Mouse (Mus musculus): ENCODE results near the gene Rtf1. TPM values are rescaled to one million over a fixed set of nuclear protein-coding genes. Genes with fewer than 3 reads are reported as not detected.

The Rtf1 gene
- total RNA-seq, 2 experiments from 2014 or later: 20.5 to 29.0 TPM

DNA sequence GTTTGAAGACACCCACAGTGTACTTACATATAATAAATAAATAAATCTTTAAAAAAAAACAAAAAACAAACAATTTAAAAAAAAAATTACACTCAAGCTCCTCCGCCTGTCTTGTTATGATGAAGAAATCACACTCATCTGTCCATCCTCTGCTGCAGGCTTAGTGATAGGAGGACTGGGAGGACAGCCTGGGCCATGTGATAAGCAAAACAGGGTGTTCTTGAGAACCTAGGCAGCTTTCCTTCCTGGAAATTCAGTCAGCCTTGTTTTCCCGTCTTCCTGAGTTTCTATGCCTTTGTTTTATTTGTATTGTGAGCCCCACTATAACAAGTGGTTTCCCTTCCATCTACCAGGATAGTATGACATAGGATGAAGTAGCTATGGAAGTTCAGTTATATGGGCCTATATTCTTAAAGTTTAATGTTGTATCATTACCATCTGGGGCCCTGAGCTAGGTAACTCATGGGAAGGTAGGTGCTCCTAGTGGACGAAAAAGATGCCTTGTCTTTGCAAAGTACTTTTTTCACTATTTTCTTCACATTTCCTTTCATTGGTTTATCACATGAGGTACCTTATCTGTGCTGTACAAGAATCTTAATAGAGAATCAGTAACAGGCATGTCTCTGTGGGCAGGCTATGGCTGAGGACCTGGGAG, 53.0 kb downstream of the Rtf1 start:
- DNase-seq (ENCODE audit: low spot score in 2 of 2): no peak

DNA sequence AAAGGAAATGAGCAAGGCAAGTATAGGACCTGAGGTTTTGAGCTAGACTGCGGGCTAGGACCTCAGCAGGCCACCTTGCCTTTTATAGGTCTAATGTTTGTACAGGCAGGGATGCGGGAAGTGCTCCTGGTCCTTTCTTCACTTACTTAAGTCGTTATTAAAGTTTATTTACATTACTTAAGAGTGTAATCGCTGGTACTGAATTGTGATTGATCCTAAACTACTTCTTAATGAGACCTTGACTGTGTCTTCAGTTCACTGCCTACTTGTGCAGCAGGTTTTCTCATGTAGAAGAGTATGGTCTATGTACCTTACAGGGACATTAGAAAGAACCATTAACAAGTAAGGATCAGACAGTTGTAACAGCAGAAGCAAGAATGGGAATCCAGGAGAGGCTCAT, 55.9 kb downstream of the Rtf1 start:
- no peak for DNase-seq (ENCODE audit: low spot score in 2 of 2)

DNA sequence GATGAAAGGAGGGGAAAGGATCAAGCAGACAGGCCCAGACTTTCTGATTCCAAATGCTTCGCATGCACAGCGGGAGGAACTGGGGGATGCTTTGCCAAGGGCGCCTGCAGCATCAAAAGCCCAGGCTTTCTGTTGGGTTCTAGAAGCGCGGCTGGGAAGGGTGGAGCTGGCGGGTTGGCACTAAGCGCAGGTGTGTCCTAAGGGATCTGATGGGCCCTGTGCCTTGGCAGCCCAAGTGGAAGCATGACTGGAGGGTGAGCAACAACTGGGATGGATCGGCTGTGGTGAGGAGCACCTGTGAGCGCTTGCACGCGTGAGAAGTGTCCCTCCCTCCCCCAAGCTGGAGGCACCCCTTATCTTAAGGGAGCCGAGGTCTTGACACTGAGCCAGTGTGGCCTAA, 62.3 kb downstream of the Rtf1 start:
- peak in 1 of 2 experiments; percentile 15 for DNase-seq (ENCODE audit: low spot score in 2 of 2)

DNA sequence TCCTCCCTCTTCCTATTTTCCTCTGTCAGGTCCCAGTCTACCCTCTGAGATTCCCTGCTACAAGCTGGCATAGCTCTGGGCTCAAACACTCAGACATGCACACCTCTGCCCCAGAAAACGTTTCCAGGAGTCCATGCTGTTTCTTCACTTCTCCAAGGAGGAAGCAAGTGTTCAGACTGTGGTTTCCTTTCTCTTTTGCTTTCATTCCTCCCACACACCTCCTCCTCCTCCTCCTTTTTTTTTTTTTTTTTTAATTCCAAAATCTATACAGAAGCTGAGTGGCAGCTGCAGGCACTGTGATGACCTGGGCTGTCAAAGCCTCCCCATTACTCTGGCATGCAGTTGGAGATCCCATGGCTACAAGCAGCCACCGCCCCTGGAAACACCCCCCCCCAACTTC, 65.7 kb downstream of the Rtf1 start:
- DNase-seq (ENCODE audit: low spot score in 2 of 2): no peak

DNA sequence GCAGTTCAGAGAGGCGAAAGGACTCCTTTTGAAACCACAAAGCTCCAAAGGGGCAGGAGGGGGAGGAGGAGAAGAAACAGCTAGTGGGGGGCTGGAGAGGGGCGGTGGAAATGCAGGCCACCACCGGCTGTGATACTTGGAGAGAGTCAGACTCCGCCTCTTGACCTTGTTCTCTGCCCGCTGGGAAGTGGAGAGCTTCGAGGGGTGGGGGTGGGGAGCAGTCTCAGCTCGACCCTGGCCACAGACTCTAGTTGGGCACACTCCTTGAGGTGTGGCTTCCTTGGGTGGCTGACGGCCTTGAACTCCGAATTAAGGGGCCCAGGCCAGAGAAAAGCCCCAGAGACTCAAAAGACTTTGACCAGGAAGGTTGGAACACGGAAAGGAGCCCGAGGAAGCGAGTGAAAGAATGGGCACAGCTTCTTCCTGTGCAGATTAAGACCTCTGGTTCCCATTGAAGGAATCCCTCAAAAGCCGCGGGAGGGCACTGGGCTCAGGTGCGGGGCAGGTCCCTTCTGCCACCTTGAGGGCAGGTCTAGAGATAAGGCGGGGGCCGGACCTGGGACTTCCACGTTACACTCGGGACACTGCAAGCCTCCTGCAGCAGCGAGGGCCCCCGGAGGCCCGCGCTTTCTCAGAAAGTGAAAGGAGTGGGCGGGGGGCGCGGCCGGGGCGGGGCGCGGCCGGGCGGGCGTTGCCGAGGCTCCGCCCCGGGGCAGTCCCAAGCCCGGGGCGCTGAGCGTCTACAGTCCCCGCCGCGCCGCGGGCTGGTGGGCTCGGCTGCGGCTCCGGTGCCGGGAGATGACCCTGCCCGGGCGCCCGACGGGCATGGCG, 66.9 kb downstream of the Rtf1 start, which contains the start of gene Itpka:
Gene Itpka, plus strand, starts transcription at position 757 of the 831 bp plus-strand sequence.
- DNase-seq (ENCODE audit: low spot score in 2 of 2): peak; percentile 62 to 63

DNA sequence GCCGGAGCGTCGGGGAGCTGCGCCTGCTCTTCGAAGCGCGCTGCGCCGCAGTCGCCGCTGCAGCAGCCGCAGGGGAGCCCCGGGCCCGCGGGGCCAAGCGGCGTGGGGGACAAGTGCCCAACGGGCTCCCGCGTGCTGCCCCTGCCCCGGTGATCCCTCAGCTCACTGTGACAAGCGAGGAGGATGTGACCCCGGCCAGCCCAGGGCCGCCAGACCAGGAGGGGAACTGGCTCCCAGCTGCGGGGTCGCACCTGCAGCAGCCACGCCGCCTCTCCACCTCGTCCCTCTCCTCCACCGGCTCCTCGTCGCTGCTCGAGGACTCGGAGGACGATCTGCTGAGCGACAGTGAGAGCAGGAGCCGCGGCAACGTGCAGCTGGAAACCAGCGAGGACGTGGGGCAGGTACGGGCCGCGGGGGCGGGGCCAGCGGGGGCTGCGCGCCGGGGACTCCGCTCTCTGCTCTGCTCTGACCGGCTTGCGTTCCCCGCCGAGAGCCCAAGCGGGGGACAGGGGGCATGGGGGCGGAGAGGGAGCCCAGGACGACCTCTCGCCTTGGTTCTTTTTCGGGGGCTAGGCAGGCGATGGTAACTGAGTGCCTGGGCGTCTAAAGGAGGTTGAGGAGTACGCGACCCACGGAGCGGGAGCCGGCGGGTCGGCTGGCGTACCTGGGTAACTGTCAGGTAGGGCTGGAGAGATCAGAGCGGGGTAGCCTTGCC, 67.8 kb downstream of the Rtf1 start:
- DNase-seq (ENCODE audit: low spot score in 2 of 2): peak; percentile 47 to 51

DNA sequence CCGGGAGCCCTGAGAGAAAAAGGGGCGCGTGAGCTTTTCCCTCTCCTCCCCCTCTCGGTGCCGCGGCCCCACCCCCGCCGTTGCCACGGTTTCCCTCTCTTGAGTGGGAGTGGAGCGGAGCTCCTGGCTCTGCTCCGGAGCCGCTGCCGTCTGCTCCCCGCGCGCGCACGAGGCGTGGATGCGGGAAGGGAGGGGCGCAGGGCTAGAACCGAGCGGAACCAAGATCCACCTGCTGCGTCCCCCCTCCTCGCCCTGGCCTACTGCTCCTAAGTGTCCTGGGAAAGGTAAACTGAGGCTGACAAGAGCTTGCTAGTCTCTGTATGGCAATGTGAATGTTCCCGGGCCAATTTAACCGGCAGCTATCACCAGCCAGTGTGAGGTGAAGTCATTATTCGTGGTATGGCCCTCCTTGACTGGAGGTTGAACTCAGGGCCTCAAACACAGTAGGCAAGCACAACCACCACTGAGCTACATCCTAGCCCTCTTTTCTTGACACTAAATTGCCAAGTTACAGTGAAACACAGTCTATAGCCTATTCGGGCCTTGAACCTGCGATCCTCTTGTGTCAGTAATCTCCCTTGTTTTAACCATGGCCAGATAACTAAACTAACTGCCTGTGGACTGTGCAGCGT, 68.4 kb downstream of the Rtf1 start:
- no peak for DNase-seq (ENCODE audit: low spot score in 2 of 2)

DNA sequence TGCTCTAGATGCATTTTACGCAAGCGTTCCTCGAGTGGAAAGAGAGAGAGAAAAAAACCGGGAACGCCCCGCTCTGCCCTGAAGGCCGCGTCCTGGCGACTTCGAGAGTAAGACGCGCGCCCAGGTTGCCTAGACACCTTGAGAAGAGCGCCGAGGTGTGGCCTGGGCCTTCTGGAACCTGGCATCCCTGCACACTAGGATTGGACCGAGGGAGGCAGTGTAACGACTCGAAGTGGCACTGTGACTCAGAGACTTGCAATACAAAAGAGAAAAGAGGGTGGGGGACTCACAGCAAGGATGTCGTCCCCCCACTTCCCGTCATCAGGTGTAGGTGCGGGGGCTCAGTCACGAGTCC, 68.9 kb downstream of the Rtf1 start:
- DNase-seq (ENCODE audit: low spot score in 2 of 2): no peak

DNA sequence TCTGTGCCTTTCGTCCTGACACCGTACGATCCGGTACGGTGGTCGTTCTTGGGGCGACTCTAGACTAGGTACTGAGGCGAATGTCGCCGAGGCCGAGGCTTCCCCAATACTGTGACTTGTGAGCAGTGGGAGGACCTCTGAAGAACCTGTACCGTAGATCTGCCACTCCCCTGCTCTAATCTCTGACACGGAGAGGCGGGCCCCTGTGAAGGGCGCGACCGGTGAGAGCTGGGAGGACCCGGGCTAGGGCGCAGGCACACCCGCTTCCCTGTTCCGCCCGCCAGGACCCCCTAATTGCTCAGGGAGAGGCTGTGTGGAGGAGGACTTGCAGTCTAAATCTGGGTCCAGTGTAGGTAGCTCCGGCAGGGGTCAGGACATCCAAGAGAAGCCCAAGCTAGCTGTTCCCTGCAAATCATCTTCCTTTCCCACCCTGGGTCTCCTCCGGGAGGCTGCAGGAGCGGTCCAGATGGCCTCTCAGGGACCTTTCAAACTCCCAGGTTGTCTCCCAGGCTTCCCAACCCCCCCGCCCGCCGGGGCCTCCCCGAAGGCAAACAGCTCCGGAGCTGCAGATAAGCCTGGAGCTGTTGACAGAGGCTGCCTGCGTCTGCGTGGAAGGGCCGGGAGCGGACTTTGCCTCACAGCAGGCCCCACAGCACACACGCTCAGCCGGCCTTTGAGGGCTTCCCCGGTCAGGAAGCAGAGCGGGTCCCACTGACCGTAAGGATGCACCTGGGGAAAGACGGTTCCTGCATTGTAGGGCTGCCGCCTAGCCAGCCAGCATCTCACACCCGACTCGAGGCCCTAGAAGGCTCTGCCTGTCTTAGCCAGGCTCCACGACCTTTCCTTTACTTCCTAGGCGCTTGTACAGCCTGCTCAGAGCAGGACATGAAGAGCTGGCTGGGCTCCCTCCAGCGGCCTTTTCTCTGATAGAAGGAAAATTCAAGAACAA, 69.6 kb downstream of the Rtf1 start:
- no peak for DNase-seq (ENCODE audit: low spot score in 2 of 2)

DNA sequence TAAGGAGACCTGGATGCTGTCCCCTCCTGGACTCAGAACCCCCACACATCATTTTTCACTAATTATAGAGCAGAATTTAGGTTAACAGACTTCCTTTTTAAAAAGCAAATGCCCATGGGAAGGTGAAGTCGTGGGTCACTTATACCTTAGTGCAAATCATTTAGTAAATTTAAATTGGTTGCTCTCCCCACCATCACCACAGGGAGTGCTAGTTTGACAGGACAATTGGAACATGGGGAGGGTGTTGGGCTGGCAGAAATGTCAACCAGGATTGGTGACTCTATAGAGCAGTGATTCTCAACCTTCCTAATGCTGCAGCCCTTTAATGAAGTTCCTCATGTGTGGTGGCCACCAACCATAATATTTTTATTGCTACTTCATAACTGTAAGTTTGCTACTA, 70.4 kb downstream of the Rtf1 start:
- no peak for DNase-seq (ENCODE audit: low spot score in 2 of 2)

DNA sequence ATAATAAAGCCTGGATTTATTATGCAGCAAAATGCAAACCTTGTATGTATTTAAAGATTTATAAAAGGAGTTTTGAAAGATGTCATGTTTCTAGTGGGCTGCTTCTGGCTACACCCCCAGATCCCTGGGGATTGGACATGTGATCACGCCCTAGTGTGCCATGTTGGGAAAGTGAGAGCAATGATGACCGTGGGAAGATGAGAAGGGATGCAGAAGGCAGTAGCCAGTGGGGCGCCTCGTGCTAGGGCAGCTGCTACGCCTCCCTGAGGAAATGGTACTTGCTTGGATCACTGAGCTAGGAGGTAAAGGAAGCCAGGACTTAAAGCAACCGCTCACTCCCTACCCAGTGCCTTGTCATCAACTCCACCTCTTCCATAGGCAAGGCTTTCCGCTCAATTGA, 72.7 kb downstream of the Rtf1 start:
- DNase-seq (ENCODE audit: low spot score in 2 of 2): no peak

DNA sequence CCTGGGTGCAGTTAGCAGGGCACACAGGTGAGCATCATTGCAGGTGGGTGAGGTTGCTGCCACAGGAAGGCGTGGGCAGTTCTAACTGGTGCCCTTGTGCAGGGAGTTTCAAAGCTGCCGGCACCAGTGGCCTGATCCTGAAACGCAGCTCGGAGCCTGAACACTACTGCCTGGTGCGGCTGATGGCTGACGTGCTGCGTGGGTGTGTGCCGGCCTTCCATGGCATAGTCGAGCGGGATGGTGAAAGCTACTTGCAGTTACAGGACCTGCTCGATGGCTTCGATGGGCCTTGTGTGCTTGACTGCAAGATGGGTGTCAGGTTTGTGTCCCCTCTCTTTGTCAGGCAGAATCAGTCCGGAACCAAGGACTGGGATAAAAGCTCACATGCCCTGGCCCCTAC, 74.4 kb downstream of the Rtf1 start:
- DNase-seq (ENCODE audit: low spot score in 2 of 2): no peak

DNA sequence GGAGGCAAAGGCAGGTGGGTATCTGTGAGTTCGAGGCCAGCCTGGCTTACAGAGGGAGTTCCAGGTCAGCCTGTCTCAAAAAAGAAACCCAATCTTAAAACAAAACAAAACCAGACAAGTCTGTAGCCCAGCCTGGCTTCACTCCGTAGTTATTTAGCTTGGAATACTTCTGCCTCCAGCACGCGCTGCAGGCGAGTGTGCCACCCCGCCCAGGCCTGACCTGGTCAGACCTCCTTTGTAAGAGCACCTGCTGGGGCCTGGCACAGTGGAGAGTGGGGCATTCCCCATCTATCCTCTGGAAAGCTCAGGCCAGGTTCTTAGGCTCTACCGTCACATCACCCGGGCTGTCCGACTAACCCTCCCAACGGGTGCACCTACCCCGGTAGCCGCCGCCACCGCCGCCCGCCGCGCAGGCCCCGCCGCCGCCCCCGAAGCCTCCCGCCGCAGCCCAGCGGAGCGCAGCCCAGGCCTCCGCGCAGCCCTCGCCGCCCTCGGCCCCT, 82.8 kb downstream of the Rtf1 start:
- no peak for DNase-seq (ENCODE audit: low spot score in 2 of 2)

DNA sequence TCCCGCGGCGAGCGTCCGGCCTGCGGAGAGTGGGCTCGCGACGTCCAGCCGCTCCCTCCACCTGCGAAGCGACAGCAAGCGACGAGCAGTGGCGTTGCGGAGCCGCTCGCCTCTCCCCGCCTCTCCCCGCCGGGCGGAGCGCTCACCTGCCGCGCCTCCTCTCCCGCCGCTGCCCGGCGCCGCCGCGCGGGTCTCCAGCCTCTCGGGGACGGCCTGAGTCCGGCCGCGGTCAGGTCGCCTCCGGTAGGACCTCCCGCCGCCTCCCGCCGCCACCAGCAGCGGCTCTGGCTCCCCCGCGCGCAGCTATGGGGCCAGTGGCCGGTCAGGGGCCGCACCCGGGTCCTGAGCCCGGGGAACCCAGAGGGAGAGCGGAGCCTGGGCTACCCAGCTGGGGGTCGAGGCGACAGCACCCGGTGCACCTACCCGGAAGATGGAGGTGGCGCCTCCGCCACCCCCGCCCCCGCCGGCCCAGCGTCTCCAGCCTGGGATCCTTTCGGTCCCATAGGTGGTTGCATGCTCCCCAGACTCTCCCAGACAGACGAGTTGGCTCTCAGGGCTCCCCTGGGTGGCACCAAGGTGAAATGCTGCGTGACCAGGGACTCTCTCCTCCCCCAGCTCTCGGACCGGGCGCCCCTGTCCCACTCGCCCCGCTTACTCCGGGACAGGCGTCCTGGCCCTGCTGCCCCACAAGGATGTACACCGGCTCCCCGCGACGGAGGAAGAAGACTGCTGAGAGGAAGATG, 83.4 kb downstream of the Rtf1 start:
- DNase-seq (ENCODE audit: low spot score in 2 of 2): peak; percentile 37 to 42

DNA sequence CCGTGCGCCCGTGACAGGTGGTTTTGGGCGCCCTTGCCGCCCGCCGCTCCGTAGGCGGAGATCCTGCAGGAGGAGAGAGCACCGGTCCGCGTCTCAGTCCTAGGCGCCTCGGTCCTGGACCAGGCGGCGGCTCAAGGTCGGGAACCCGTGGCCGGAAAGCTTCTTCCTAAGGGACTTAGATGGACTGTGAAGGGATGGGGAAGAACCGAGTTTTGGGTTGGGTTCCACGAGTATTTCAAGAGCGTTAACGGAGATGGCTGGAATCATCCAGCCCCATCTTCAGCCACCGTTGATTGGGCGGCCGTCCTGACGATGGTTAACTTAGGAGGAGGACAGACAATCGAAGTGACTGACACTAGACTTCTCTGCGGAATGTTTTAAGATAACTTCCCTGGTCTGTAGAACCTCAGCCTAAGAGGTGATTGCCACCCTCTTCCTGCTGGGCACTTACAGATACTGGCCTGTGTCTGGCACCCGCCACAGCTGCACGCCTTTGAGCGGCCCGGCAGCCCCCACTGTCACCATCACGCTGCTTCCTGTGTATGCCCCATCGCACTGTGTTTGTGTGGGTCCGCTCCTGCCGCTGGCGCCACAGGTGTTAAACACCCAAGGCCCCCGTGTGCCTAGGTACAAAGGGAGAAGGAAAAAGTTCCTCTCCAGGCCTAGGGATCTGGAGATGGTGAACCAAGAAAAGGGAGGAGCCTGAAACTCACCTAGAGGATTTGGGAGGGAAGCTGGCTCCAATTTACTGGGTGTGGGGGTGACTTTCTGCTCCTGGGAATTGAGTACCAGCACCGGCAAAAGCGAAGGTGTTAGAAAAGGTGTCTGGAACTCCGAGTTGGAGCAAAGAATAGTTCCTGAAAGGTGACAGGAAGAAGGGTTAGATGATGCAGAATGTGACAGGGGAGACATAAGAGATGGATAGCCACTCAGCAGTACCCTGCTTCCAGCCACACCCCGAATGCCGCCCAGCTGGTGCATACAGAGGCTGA, 84.3 kb downstream of the Rtf1 start:
- DNase-seq (ENCODE audit: low spot score in 2 of 2): no peak

DNA sequence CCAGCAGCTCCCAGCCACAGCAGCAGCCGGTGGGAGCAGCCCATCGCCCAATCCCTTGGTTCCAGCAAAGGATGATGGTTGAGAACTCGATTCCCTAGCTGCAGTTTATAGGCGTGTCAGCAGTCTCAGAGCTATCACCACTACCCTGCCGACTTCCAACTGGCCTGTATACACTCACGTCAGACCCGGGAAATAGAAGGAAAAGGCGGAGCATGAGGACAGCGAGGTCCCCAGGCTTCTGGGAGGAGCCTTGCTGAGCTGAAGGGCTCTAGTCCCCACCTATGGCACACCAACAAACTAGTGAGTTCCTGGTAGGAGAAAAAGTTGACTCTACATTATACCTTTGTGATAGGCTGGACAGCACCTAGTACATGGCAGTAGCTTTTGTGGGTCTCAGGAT, 85.4 kb downstream of the Rtf1 start, which contains the start of gene Ltk:
Gene Ltk, minus strand, starts transcription at position 181 of the 400 bp plus-strand sequence.
- no peak for DNase-seq (ENCODE audit: low spot score in 2 of 2)

DNA sequence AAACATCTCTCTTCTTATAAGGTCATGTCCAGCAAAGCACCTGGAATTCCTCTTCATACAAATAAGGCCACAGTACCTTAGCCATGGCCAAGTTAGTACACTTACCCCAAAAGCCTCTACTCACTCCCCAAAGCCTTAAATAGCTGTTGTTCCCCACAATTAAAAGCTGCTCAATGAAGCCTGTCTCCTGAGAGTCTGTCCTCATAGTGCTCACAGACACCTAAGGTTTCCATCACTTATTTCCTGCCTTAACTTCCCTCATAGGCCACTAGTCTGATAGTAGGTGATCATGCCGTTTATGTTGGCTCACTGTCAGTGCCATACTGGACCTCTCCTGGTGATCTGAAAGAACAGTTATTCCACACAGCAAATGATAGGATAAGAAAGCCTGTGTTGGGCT, 87.4 kb downstream of the Rtf1 start:
- no peak for DNase-seq (ENCODE audit: low spot score in 2 of 2)

DNA sequence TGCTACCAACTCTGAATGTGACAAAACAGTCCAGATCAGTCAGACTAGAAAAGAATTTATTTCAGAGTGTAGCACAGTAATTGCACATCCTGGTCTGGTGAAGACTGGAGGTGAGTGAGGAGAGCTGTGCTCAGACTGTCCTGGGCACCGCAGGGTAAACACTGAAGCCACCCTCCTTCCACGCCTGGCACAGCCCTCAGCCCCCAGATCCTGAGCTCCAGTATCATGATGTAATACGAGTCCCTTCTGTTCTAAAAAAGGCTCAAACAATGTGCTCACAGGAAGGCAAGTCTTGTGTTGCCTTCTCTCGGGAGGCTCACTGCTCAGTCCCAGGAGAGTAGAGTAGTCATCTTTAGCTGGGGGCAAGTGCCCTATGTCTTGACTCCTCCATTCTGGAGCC, 89.1 kb downstream of the Rtf1 start:
- no peak for DNase-seq (ENCODE audit: low spot score in 2 of 2)
